Mouse (Mus musculus) layer of hippocampus, postnatal 14 days (tissue): ENCODE data around the gene Chd1l. TPM values are rescaled to one million over a fixed set of nuclear protein-coding genes. Genes with fewer than 3 reads are reported as not detected.

ENCODE experiments used
- DNase-seq, 2 experiments: peaks; one replicate each; pipeline ENCODE4 v3.0.0; 2021 to 2022; ENCODE audit warnings: low spot score in 2 of 2, mixed read lengths in 1 of 2
- total RNA-seq, 2 experiments: library from RNA; stranded (reverse); gene quantifications; 2 replicates each; pipeline ENCODE4 v1.2.3; 2021

Gene Chd1l
- total RNA-seq, 2 experiments from 2014 or later, result 8.7 to 11.8 TPM

DNA sequence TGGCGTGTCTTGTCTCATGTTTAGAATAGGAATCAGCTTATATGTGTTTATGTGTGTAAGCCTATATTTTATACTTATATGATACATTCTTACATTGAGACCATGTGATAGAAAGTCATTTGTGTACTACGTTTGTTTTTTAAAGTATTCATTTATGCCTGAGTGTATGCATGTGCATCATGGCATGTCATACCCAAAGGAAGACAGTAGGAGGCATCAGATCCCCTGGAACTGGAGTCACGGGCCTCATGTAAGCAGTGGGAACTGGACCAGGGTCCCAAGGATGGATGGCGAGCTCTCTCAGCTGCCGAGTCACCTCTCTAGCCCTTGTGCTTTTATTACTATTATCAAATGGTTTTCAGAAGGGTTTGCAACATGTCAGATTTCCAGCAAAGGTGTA is 74.3 kb downstream of the Chd1l start:
- DNase-seq, result no peak

GRCm38 (mm10) chr3:97525458-97525857 is 84.5 kb downstream of the Chd1l start:
- DNase-seq, result no peak

DNA sequence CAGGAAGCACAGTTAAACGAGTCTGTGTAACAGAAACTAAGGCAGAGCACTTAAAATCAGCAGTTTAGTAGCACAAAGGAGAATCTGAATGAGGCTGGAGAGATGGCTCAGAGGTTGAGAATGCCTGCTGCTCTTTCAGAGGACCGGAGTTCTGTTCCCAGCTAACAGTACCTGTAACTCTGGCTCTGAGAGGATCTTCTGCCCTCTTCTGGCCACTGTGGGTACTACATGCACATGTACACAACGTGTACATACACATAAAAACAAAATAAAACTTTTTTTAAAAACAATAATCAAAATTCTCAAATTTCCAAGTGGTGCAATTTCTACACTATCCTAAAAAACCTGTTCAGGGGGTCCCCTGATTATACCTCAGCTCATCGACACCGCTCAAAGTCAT is 85.2 kb downstream of the Chd1l start:
- DNase-seq, result no peak

GRCm38 (mm10) chr3:97521946-97522731 is 87.9 kb downstream of the Chd1l start:
- peak; percentile 61 to 81 for DNase-seq

DNA sequence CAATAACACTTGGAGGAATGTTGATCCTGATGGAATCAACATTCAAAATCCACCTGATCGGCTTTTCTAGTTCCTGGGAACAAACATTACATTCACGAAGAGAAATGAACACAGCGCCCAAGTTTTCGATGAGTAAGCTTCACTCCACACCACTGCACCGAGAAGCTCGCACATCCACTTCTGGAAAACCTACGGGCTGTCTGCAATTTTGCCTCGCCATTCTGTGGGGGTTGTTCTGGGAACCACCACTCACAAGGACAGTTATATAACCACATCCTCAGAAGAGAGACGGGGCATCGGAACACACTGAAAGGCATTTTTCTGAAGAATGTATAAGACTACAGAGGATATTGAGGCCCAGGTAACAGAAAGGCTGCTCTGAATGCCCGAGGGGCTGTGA is 90.1 kb downstream of the Chd1l start:
- DNase-seq, result no peak

GRCm38 (mm10) chr3:97512296-97512695 is 97.7 kb downstream of the Chd1l start:
- no peak for DNase-seq

Other genes with a start within 250 kb of the Chd1l start
- not detected for gene Olfr1402, start 188.2 kb downstream of the Chd1l start, total RNA-seq
- 1 to 10 TPM; 2.0 to 3.1 TPM for gene Fmo5, start 18.6 kb upstream of the Chd1l start, total RNA-seq
- 10 to 100 TPM; 36.5 to 38.2 TPM for gene Prkab2, start 48.0 kb upstream of the Chd1l start, total RNA-seq
- not detected for gene Gm17651, start 64.5 kb upstream of the Chd1l start, total RNA-seq